Mouse (Mus musculus): ENCODE measurements around the gene Polr2e.

DNA sequence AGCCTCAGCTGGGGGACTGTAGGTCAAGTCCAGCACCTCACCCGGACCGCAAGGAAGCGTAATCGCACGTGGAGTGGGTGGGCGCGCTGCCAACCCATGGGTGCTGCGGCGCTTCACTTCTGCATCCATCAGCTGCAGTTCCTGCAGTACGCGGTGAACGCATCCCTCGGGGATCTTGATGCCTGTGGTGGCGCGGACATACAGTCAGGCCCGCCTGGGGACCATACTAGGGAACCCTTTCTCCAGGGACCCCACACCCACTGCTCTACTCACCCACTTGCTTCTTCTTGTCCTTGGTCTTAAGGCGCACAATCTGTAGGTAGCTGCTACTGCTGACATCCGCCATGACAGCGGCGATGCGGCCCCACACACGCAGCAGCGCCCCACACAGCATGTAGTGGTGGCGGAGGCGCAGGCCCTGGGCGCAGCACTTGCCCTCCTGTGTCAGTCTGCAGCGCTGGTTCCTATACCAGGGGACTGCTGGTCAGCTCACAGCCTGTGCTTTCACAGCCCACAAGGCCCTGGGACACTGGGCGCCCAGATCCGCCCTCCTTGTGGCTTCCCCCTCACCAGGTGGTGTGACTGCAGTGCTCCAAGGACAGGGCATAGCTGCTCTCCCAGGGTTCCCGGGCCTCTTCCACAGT is 18.2 kb upstream of the Polr2e start:
- TF ChIP-seq CTCF (IDR thresholded peaks at IDR 0.05; ENCODE audit: borderline replicate concordance, control insufficient read depth, extremely low read depth, insufficient read depth, low read length, poor library complexity) (no peak), POLR2A (IDR thresholded peaks at IDR 0.05; ENCODE audit: control insufficient read depth, extremely low read depth, insufficient read depth, low read length, poor library complexity) (no peak)

All from thymus, adult 2 months (tissue).